Mouse (Mus musculus): Measurements from ENCODE around the gene Foxd1.

GRCm38 (mm10) chr13:98352381-98352975 is 1.6 kb upstream of the Foxd1 start:
- TF ChIP-seq POLR2A (IDR thresholded peaks at IDR 0.05; ENCODE audit: borderline replicate concordance, low read depth, low read length): no peak
- no peak for TF ChIP-seq CTCF (IDR thresholded peaks at IDR 0.05; ENCODE audit: low read depth, low read length)

Data from bone marrow macrophage, adult 2 months (primary cell).